Mouse (Mus musculus) lung, embryonic 16.5 days (tissue): ENCODE measurements at regions not wholly inside any gene's neighbourhood (a gene's known extent, or its start where the extent isn't known, plus 50 kb on each side); places are given as distances from the start of the nearest gene placed in this dataset.

ENCODE experiments used
- ATAC-seq: fragments of 200-750 bp; cut with Nextera tagmentation; 2 replicates; pipeline ENCODE4 v1.8.0; 2017; ENCODE audit warnings: low read depth, mild to moderate bottlenecking, moderate library complexity
- H3K27ac ChIP-seq: fragments of 300-500 bp; sonication (generic); 2 replicates; pipeline ENCODE4 v1.5.1; 2014; ENCODE audit warnings: mild to moderate bottlenecking, control low read depth, low read length
- H3K27me3 ChIP-seq: fragments of 300-500 bp; sonication (generic); 2 replicates; pipeline ENCODE4 v1.6.1; 2014; ENCODE audit warnings: low read depth, low read length, mixed read lengths; ENCODE audit not compliant: control insufficient read depth, insufficient read depth
- H3K36me3 ChIP-seq: fragments of 300-500 bp; sonication (generic); 2 replicates; pipeline ENCODE4 v1.6.1; 2014; ENCODE audit warnings: low read length; ENCODE audit not compliant: control insufficient read depth, insufficient read depth
- H3K4me1 ChIP-seq: fragments of 300-500 bp; sonication (generic); replicated peaks from 2 replicates; pipeline ENCODE4 v1.6.1; 2014; ENCODE audit warnings: low read length, mixed read lengths; ENCODE audit not compliant: control insufficient read depth, insufficient read depth
- H3K4me2 ChIP-seq: fragments of 300-500 bp; sonication (generic); 2 replicates; pipeline ENCODE4 v1.6.1; 2014; ENCODE audit warnings: low read depth, low read length, control low read depth
- H3K4me3 ChIP-seq: fragments of 300-500 bp; sonication (generic); 2 replicates; pipeline ENCODE4 v1.5.1; 2014; ENCODE audit warnings: mild to moderate bottlenecking, low read length, control low read depth
- H3K9ac ChIP-seq: fragments of 300-500 bp; sonication (generic); 2 replicates; pipeline ENCODE4 v1.6.1; 2014; ENCODE audit warnings: low read length, control low read depth
- H3K9me3 ChIP-seq: fragments of 300-500 bp; sonication (generic); 2 replicates; pipeline ENCODE4 v1.6.1; 2016; ENCODE audit warnings: low read length; ENCODE audit not compliant: control insufficient read depth
- WGBS: fragments of 180-500 bp; shearing (Covaris S2); extraction: QIAGEN DNeasy Blood & Tissue Kit; methylation state at CpG from one replicate; pipeline ENCODE4 v1.1.7; 2014; 5-methylcytosine and 5-hydroxymethylcytosine counted together

- ATAC-seq: no peak
- WGBS: 94% methylated on average over 4 of the region's 4 CpGs
Measured at GRCm38 (mm10) chr13:72286301-72286700, 322.8 kb upstream of the Irx1 start.

DNA sequence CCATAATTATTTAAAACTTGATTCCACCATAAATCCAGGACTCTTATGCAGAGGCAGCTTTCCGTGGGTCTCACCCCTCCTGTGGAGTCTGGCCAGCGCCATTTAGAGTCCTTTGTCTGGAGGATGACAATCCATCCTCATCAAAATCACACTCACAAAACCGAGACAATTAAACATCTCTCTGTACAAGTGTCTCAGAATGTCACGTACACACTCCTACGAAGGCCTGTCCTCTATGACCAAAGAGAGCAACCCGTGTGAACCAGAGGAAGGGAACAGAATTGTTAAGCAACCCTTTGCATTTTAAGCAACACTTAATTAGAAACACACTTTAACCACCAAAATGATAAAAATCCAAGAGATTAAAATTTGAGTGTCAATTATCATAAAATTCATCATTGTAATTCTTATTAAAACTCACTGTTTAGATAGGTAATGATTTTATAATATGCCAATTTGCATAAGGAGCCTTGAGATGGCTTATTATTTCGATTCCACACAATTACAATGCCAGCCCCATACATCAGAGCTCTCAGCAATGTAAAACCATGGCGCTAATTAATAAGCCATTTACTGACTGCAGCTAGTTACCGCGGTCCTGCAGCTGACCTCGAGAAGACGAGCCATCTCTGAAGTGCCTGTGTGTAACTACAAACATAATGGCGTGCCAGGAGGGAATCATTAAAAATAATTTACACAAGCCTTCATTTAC, 325.0 kb upstream of the Irx1 start:
- ATAC-seq: no peak
- Histone ChIP-seq H3K4me2 (no peak overlapping the region), H3K4me3 (no peak overlapping the region), H3K27ac (no peak overlapping the region), H3K36me3 (no peaks in the 10 kb centered on the region), H3K9me3 (no peaks in the 10 kb centered on the region), H3K9ac (no peak overlapping the region), H3K4me1 (peaks cover 3% of the 10 kb centered on the region; the same call in 1 of the 2 replicates), H3K27me3 (no peaks in the 10 kb centered on the region; the same call in 1 of the 2 replicates)
- 36% methylated on average over 13 of the region's 13 CpGs for WGBS

More at GRCm38 (mm10) chr13:72286301-72286700, 322.8 kb upstream of the Irx1 start:
- H3K4me3 ChIP-seq: no peak overlapping the region
- H3K36me3 ChIP-seq: no peaks in the 10 kb centered on the region
- H3K9ac ChIP-seq: no peak overlapping the region
- no peak overlapping the region for H3K27ac ChIP-seq
- no peak overlapping the region for H3K4me2 ChIP-seq
- H3K27me3 ChIP-seq: no peaks in the 10 kb centered on the region; the same call in 1 of the 2 replicates
- no peaks in the 10 kb centered on the region for H3K9me3 ChIP-seq
- H3K4me1 ChIP-seq: no peaks in the 10 kb centered on the region

DNA sequence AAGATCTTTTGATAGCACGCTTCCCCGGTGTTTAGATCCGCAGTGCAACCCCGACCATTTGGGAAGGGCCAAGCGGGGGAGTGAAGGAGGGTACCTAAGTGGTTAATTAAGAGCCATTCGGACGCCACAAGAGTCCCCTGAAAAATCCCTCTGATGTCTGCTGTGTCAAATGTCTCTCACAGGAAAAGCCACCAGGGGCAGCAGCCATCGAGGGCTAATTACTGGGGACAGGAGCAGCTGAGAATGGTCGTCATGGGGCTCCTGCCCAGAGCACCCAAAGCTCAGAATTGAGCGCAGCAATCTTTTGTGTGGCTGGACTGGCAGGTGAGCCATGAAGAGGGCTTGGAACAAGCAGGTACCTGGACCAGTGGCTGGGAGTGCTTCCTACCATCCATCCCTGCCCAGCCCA, 325.6 kb upstream of the Irx1 start:
- no peak overlapping the region for H3K9ac ChIP-seq
- no peak for ATAC-seq
- H3K27ac ChIP-seq: no peak overlapping the region
- no peak overlapping the region for H3K4me2 ChIP-seq
- H3K27me3 ChIP-seq: no peaks in the 10 kb centered on the region; the same call in 1 of the 2 replicates
- WGBS: 9% methylated on average over 10 of the region's 10 CpGs
- no peak overlapping the region for H3K4me3 ChIP-seq
- no peaks in the 10 kb centered on the region for H3K36me3 ChIP-seq
- peaks cover 3% of the 10 kb centered on the region; the same call in 1 of the 2 replicates for H3K4me1 ChIP-seq
- no peaks in the 10 kb centered on the region for H3K9me3 ChIP-seq

GRCm38 (mm10) chr13:72292361-72292760, 328.8 kb upstream of the Irx1 start:
- Histone ChIP-seq H3K27ac (no peak overlapping the region), H3K4me2 (peak overlapping the region; percentile 30), H3K4me1 (peaks cover 3% of the 10 kb centered on the region; the same call in 1 of the 2 replicates), H3K36me3 (no peaks in the 10 kb centered on the region), H3K9me3 (no peaks in the 10 kb centered on the region), H3K4me3 (no peak overlapping the region), H3K27me3 (no peaks in the 10 kb centered on the region; the same call in 1 of the 2 replicates), H3K9ac (no peak overlapping the region)
- no peak; the same call in 1 of the 2 replicates for ATAC-seq
- WGBS: 4% methylated on average over 14 of the region's 14 CpGs

GRCm38 (mm10) chr13:72293059-72293694, 329.7 kb upstream of the Irx1 start:
- H3K4me3 ChIP-seq: no peak overlapping the region
- H3K36me3 ChIP-seq: no peaks in the 10 kb centered on the region
- H3K9ac ChIP-seq: no peak overlapping the region
- ATAC-seq: no peak
- no peak overlapping the region for H3K4me2 ChIP-seq
- H3K4me1 ChIP-seq: peaks cover 3% of the 10 kb centered on the region; the same call in 1 of the 2 replicates
- H3K9me3 ChIP-seq: no peaks in the 10 kb centered on the region
- H3K27me3 ChIP-seq: no peaks in the 10 kb centered on the region; the same call in 1 of the 2 replicates
- 22% methylated on average over 10 of the region's 10 CpGs for WGBS
- H3K27ac ChIP-seq: no peak overlapping the region

GRCm38 (mm10) chr13:72298264-72298870, 330.3 kb upstream of the Irx2 start:
- H3K36me3 ChIP-seq: no peaks in the 10 kb centered on the region
- H3K27me3 ChIP-seq: peaks cover 2% of the 10 kb centered on the region
- H3K27ac ChIP-seq: no peak overlapping the region
- H3K4me3 ChIP-seq: no peak overlapping the region
- no peak for ATAC-seq
- H3K9ac ChIP-seq: no peak overlapping the region
- H3K4me2 ChIP-seq: no peak overlapping the region
- 60% methylated on average over 13 of the region's 13 CpGs for WGBS
- no peaks in the 10 kb centered on the region for H3K9me3 ChIP-seq
- no peaks in the 10 kb centered on the region; the same call in 1 of the 2 replicates for H3K4me1 ChIP-seq

DNA sequence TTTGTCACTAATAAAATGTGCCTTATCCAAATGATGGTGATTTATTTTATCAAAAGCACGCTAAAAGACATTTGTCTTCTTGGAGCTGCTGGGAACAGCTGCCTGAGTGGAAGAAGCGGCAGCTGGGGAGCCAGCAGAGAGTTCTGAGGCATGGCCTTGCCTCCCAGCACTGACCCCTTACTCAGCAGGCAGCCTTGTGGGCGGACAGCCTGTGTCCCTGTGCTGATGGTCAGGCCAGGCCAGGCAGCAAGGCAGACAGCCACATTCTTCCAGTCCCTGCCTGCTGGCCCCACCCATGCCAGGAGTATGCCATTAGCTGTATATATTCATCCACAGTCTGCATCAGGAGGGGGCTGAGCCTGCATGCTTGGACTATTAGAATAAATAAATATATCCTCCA, 329.0 kb upstream of the Irx2 start:
- ATAC-seq: no peak
- Histone ChIP-seq H3K4me3 (no peak overlapping the region), H3K4me1 (no peaks in the 10 kb centered on the region; the same call in 1 of the 2 replicates), H3K36me3 (no peaks in the 10 kb centered on the region), H3K9me3 (no peaks in the 10 kb centered on the region), H3K27ac (no peak overlapping the region), H3K27me3 (peaks cover 2% of the 10 kb centered on the region), H3K9ac (no peak overlapping the region), H3K4me2 (no peak overlapping the region)
- WGBS: 29% methylated on average over 3 of the region's 3 CpGs

DNA sequence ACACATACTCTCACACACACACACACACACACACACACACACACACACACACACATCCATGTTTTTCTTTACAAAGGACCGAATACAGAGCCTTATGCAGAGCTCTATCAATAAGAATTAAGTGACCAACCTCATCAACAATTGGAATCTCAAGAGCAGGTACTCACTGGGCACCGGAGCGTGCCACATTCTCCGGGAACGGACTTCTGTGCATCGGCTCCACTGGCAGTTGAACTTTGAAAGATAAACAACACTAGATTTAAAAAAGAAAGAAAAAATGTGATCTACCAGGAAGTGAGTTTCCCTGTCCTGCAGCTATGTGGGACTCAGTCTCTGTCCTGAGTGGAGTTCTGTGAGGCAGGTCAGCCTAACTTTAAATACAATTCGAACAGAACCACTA, 327.5 kb upstream of the Irx2 start:
- no peaks in the 10 kb centered on the region for H3K9me3 ChIP-seq
- ATAC-seq: peak; percentile 52; the same call in 1 of the 2 replicates
- no peaks in the 10 kb centered on the region for H3K36me3 ChIP-seq
- H3K9ac ChIP-seq: peak overlapping the region; percentile 13
- peaks cover 2% of the 10 kb centered on the region for H3K27me3 ChIP-seq
- H3K4me3 ChIP-seq: peak overlapping the region; percentile 40
- WGBS: 38% methylated on average over 7 of the region's 7 CpGs
- H3K4me1 ChIP-seq: no peaks in the 10 kb centered on the region; the same call in 1 of the 2 replicates
- H3K4me2 ChIP-seq: peak overlapping the region; percentile 65
- peak overlapping the region; percentile 42 for H3K27ac ChIP-seq

- H3K4me2 ChIP-seq: peak overlapping the region; percentile 65
- H3K9me3 ChIP-seq: no peaks in the 10 kb centered on the region
- no peaks in the 10 kb centered on the region for H3K36me3 ChIP-seq
- ATAC-seq: peak; percentile 56; the same call in 1 of the 2 replicates
- H3K9ac ChIP-seq: peak overlapping the region; percentile 13
- peaks cover 2% of the 10 kb centered on the region for H3K27me3 ChIP-seq
- no peaks in the 10 kb centered on the region; the same call in 1 of the 2 replicates for H3K4me1 ChIP-seq
- no peak overlapping the region; the same call in 1 of the 2 replicates for H3K27ac ChIP-seq
- H3K4me3 ChIP-seq: peak overlapping the region; percentile 40
- 31% methylated on average over 15 of the region's 15 CpGs for WGBS
Measured at GRCm38 (mm10) chr13:72301841-72302240, 326.8 kb upstream of the Irx2 start.
